16 mouse cellular contexts compared by ENCODE assay signal in the genomic region with DNA sequence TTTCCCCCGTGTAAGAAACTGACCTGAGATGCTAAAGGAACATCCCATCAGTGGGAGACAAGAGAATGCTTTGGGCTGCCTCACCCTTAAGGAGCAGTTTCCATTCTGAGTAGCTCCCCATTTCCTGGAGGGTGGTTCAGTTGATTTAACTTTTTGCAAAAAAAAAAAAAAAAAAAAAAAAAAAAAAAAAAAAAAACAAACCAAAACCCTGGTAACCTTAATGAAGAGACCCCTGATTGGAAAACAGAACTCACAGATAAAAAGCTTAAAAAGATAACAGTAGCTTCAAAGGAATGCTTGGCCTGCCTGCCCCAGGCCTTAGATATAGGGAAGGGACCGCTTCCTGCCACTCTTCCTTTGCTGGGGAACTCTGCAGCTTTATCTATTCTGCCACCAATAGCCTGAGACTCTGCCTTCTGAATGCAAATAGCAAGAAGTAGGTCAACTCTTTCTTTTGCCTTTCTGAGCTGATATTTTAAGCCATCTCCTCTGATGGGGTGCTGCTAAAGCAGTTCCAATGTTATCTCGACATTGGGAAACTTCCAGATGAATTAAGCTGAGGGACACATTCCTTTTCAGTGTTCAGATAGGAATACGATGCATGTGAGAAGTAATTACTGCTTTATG. TPM values are rescaled to one million over a fixed set of nuclear protein-coding genes. Genes with fewer than 3 reads are reported as not detected.
DNase-seq lines count a peak whose midpoint lies in the region; ATAC-seq and TF ChIP-seq lines count a peak whose summit lies in the region.
"Had no signal": no experiment of that assay in that cellular context is flagged by ENCODE, and none has a peak within 500 bp of the region (broad histone marks: within the 10 kb centered on the region; RNA-seq: fewer than 3 reads in every experiment).

No protein-coding gene starts in this region.

- H3K9me3 ChIP-seq in heart, embryonic 13.5 days, result no peaks in the 10 kb centered on the region
- H3K9me3 ChIP-seq in ES-E14 (ENCODE audit: control insufficient read depth, insufficient read depth, low read depth, low read length), result no peaks in the 10 kb centered on the region
- H3K9me3 ChIP-seq: forebrain, embryonic 15.5 days; neural tube, embryonic 15.5 days had no signal

- DNase-seq in heart, postnatal 36 days, result no peak
- DNase-seq in left cerebral cortex, adult 2 months (ENCODE audit: extremely low spot score in 1 of 2, low spot score in 2 of 2), result no peak
- DNase-seq in left cerebral cortex, adult 9 months (ENCODE audit: low spot score in 2 of 2), result no peak
- no peak for DNase-seq in ES-E14 (ENCODE audit: low read depth, low spot score)
- peak; percentile 34 for DNase-seq in Muller cell, postnatal 12 days (ENCODE audit: inconsistent ontology term)
- no peak for DNase-seq in testis, postnatal 14 days (ENCODE audit: low spot score)
- DNase-seq: cerebellum, adult 11-12 months; embryo, embryonic 11 days; thymus, postnatal 36 days had no signal

- H3K4me2 ChIP-seq in heart, embryonic 13.5 days, result no peak overlapping the region
- H3K4me2 ChIP-seq: forebrain, embryonic 15.5 days; neural tube, embryonic 15.5 days had no signal

- TF ChIP-seq CTCF in left cerebral cortex, adult 2 months (IDR thresholded peaks at IDR 0.05), result no peak

- no peak for ATAC-seq in heart, embryonic 13.5 days (ENCODE audit: extremely low read depth, insufficient number of reproducible peaks, low FRiP score, low TSS enrichment)
- ATAC-seq: CD4-positive, CD25-positive, alpha-beta regulatory T cell, adult 4 months; forebrain, embryonic 15.5 days; inflammation-experienced regulatory T-cells, adult 6 months had no signal

- 0 out of 2 replicates have a peak, but pooled peaks cover 4% of the 10 kb centered on the region for H3K36me3 ChIP-seq in heart, embryonic 13.5 days
- H3K36me3 ChIP-seq in ES-E14 (ENCODE audit: control insufficient read depth, insufficient read depth, low read length, poor library complexity, severe bottlenecking), result no peaks in the 10 kb centered on the region
- H3K36me3 ChIP-seq: forebrain, embryonic 15.5 days; neural tube, embryonic 15.5 days had no signal

- H3K27ac ChIP-seq in heart, embryonic 13.5 days (replicated peaks), result 0 out of 2 replicates have a peak overlapping the region, but pooled peaks have one; percentile 32
- peak overlapping the region; percentile 61; the same call in 1 of the 2 replicates for H3K27ac ChIP-seq in left cerebral cortex, adult 2 months
- no peak overlapping the region for H3K27ac ChIP-seq in ES-E14 (ENCODE audit: insufficient read depth, low read depth, low read length, poor library complexity, severe bottlenecking)
- H3K27ac ChIP-seq: forebrain, embryonic 15.5 days; kidney, postnatal 0 days; neural tube, embryonic 15.5 days had no signal

- H3K4me3 ChIP-seq in heart, embryonic 13.5 days, result no peak overlapping the region
- no peak overlapping the region for H3K4me3 ChIP-seq in left cerebral cortex, adult 2 months
- H3K4me3 ChIP-seq in ES-E14 (ENCODE audit: insufficient read depth in 1 of 2, low read depth in 1 of 2, low read length in 2 of 2, poor library complexity in 1 of 2, severe bottlenecking in 1 of 2), result no peak overlapping the region
- H3K4me3 ChIP-seq: forebrain, embryonic 15.5 days; neural tube, embryonic 15.5 days had no signal

- intact Hi-C loops in heart, postnatal 36 days (cut with DNase I), result loop anchor here (5.0 kb wide), 1 partner anchor 172 kb away; no protein-coding TSS in a partner anchor
- intact Hi-C loops in left cerebral cortex, adult 2 months (cut with DNase I), result loop anchor here (5.0 to 10.0 kb wide), 4 partner anchors 52 to 234 kb away; partner anchors contain the start of genes Ddx3x and Nyx

- WGBS in heart, embryonic 13.5 days, result 30% methylated on average over 4 of the region's 4 CpGs

- in situ Hi-C loops in ES-E14 (cut with MboI; ENCODE audit: low sequenced_read_pairs in 2 of 2, unreplicated experiment in 2 of 2), result no loop called here

- no peak overlapping the region for H3K9ac ChIP-seq in heart, embryonic 13.5 days
- H3K9ac ChIP-seq in ES-E14 (ENCODE audit: insufficient read depth, low read depth, low read length, poor library complexity, severe bottlenecking), result no peak overlapping the region
- H3K9ac ChIP-seq: forebrain, embryonic 15.5 days; neural tube, embryonic 15.5 days had no signal

- peaks cover 63% of the 10 kb centered on the region for H3K27me3 ChIP-seq in heart, embryonic 13.5 days (replicated peaks)
- H3K27me3 ChIP-seq: forebrain, embryonic 15.5 days; neural tube, embryonic 15.5 days had no signal

- peaks cover 16% of the 10 kb centered on the region for H3K4me1 ChIP-seq in heart, embryonic 13.5 days
- no peaks in the 10 kb centered on the region for H3K4me1 ChIP-seq in ES-E14 (ENCODE audit: control insufficient read depth in 2 of 2, insufficient read depth in 2 of 2, low read length in 2 of 2, poor library complexity in 1 of 2)
- H3K4me1 ChIP-seq: forebrain, embryonic 15.5 days; neural tube, embryonic 15.5 days had no signal

TF ChIP-seq in ES-E14, 5 proteins besides CTCF, POLR2A, EP300 and RAD21:
- TF ChIP-seq HCFC1 (IDR thresholded peaks at IDR 0.05; ENCODE audit: borderline replicate concordance, insufficient read depth, low read length) (no peak), ZNF384 (IDR thresholded peaks at IDR 0.05; ENCODE audit: low read depth, low read length) (0 out of 2 replicates have a peak, but pooled peaks have one; percentile 9)

RNA-seq across cellular contexts. Expression of gene Nyx, which starts 53.0 kb away (rescaled TPM):
- polyA plus RNA-seq in heart, embryonic 13.5 days (2015; fragmentation: Nextera tagmentation; extraction: Ambion mirVana), result 0.04 and 0.10 TPM in 2 replicates
- total RNA-seq in heart, postnatal 36 days (2021), result under 1 TPM; 0.08 to 0.16 TPM
- under 1 TPM; 0.23 to 0.66 TPM for total RNA-seq in left cerebral cortex, adult 2 months (2021)
- 0.31 and 0.37 TPM in 2 replicates for total RNA-seq in ES-E14 (2012; rRNA removed)
- total RNA-seq: megakaryocyte progenitor cell, adult 5-6 weeks had no signal
